Mouse (Mus musculus) kidney, adult 9 months (tissue): Measurements from ENCODE around the gene Gm20388.
A peak's percentile ranks its signal among the peaks of the same experiment; 100 is the strongest.
"Not testable (repeated sequence)": the region's sequence is repeated elsewhere in the genome, so short reads cannot be mapped to it uniquely, and the experiment has no call there.

Experiments
- DNase-seq: peaks from one replicate; pipeline ENCODE4 v3.0.0; 2022

The Gm20388 gene

DNA sequence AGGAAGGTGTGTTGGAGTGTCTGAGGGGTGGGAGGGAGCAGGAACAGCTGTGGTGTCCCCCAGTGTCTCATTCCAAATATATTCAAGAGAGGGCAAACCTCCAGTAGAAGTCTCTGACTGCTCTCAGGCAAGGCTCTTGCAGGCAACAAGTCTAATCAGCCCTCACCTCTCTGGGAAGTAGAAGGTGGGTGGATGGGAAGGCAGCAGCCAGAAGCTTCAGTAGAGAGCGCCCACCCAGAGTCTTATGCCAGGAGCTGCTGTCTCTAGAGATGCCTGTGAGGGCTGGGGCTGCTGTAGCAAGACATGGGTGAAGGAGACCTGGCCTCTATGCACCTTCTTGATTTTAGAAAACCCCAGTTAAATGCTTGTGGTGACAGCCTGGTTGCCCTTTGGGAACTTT, 3317.8 kb downstream of the Gm20388 start:
- no peak for DNase-seq

DNA sequence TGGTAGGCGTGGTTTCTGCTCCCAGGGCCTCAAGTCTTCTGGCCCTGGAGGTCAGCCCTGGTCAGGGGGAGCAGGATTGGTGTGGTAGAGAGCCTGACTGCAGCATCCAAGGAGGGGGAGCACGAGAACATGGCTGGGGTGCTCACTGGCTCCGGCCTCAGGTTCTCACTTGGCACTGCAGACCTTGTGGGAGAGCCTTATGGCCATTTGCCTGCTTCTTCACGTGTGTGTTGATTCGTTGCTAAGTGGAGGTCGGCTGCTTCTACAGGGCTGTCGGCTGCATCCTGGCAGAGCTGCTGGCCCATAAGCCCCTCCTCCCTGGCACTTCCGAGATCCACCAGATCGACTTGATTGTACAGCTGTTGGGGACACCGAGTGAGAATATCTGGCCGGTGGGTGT, 3319.7 kb downstream of the Gm20388 start:
- DNase-seq: not testable (repeated sequence)

DNA sequence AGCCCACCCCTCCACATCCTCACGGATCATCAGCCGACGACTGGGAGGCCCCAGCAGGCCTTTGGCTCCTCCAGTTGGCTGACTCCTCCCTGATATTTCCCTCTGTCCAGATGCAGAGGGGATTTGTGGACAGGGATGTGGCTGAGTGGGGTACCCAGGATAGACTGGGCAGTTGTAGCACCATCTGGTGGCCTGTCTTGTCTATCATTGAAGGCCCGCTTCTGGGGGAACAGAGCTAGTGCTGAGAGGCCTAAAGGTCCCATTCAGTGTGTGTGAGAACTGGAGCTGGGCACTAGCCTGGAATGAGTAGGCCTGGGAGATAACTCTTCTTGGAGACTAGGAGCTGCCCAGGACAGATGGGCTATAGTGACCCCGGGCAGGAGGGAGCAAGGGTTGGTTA, 3321.1 kb downstream of the Gm20388 start:
- no peak for DNase-seq

DNA sequence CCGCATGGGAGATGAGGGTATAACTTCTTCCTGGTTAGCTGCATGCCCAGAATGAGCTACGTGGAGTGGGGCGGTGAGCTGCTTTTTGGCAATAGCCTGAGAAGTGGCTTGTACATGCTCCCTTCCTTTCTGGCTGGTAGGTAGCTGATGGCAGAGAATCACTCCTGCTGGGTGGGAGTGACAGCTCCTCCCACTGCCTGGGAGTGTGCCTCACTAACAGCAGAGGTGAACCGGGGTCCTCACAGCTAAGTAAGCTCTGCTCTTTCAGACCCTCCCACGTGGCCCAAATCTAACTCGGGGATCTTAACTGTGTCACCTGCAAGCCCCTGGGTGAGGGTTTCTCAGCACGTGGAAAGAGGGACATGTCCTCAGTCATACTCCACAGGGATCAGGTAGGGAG, 3321.9 kb downstream of the Gm20388 start:
- no peak for DNase-seq

DNA sequence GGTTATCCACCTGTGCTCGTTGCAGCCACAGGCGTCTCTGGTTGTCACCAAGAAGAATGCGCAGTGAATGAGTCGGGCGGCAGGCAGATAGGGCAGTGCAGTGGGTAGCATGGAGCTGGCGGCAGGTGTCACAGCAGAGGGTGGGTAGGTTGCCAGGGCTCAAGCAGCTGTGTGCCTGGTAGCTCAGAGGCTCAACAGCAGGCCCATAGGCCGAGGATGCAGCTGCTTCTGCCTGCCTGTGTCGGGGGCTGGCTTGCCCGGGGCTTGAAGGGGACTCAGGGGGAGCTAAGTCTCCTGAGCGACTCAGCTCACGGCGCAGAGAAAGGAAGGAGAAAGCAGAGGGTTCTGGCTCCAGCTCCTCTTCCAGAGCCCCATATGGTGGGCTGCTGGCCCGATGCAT, 3322.7 kb downstream of the Gm20388 start:
- no peak for DNase-seq

DNA sequence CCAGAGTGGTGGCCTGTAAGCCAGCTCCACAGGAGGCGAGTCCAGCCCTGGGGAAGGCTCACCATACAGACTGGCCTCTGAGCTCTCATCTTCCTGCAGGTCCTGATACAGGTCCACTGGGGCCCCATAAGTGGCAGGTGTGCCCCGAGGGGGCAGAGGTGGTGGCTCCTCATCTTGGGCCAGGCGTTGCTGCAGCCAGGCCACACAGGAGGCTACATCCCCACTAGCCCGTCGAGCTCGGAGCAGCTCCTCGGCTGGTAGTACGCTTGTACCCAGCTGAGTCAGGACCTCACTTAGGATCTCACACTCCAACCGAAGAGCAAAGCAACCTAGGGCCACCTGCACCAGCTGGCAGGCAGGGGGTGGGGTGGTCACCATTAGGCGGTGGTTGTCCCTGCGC, 3323.1 kb downstream of the Gm20388 start:
- DNase-seq: no peak

DNA sequence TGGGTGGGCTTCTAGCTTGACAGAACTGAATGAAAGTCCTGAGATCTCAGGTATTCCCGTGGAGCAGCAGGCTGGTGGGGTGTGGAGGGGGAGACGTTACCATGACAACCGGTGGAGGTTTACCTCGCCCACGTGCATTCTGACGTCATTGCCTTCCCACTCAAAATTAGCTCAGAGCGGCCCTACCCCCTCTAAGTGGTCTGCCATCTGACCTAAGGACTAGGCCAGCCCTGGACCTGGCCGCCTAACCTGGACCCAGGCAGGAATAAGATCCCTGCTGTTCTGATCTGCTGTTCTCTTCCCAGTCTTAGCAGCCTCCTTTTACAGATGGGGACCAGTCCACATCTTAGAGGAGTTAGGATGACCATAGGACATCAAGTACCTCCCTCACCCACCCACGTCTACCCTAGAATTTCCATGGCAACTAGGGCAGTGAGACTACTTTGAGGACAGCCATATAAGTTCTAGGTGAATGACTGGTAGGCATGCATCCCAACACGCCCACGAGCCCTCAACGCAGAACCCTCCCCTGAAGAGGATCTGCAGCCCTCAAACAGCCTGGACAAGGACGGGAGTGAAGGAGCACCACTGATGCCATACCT, 3324.4 kb downstream of the Gm20388 start:
- no peak for DNase-seq

DNA sequence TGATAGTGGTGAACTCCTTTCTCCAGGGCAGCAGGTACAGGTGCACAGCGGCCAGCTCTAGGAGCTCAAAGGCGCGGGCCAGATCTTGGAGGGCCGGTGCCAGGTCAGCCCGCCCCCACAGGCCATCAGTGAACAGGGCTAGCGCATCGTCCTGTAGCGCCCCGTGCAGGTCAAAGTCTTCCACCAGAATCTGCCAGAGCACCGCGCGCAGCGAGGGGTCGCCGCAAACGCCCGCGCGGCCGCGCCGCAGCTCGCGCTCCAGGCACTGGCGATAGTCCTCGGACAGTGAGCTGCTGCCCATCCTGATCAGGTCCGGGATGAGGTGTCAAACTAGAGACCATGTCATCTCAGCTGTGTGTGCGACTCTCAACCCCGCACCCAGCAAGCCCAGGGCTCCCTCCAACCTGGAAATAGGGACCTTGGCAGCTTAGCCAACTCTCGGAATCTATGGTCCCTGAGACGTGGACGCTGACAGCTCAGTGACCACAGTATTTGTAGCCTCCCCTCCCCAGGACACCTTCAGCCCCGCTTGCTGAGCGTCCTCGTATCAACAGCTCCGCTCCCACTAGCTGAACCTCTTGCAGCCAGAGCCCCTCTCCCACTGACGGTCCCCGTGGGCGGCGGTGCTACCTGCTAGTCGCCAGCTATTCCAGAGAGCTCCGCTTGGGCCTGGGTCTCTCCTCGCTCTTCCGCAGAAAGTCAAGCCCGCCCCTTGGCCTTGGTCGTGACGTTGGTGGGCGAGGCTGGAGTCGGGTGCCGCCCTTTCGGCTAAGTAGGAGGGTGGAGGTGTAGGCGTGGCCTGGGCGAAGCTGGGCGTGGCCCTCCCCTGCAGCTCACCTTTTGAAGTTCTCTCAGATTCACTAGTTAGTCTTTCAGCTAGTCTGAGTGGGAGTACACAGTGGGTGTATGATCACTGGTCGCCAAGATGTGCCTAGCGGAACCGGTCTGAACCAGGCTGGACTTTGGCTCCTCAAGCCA, 3325.2 kb downstream of the Gm20388 start, which contains the start of gene Spata2l:
Gene Spata2l (minus strand): TSS at position 714 of the 978 bp plus-strand sequence.
- peak; percentile 97 for DNase-seq

DNA sequence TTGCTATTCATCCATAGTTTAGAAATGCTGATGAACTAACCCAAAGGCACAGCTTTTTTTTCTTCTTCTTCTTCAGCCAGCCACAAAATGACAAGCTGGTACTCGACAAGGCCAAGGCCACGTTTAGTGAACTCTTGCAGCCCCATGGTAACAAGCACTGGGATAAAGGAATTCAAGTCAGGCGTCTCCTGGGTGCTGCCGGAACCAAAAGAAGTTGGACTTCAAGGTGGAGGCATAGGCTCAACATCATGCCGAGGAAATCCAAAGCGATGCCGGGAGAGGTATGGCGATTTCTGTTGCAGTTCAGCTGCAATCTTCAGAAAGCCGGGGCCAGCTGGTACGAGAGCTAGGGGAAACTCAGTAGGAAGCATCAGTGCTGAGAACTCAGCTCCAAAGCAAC, 3328.8 kb downstream of the Gm20388 start:
- DNase-seq: no peak

DNA sequence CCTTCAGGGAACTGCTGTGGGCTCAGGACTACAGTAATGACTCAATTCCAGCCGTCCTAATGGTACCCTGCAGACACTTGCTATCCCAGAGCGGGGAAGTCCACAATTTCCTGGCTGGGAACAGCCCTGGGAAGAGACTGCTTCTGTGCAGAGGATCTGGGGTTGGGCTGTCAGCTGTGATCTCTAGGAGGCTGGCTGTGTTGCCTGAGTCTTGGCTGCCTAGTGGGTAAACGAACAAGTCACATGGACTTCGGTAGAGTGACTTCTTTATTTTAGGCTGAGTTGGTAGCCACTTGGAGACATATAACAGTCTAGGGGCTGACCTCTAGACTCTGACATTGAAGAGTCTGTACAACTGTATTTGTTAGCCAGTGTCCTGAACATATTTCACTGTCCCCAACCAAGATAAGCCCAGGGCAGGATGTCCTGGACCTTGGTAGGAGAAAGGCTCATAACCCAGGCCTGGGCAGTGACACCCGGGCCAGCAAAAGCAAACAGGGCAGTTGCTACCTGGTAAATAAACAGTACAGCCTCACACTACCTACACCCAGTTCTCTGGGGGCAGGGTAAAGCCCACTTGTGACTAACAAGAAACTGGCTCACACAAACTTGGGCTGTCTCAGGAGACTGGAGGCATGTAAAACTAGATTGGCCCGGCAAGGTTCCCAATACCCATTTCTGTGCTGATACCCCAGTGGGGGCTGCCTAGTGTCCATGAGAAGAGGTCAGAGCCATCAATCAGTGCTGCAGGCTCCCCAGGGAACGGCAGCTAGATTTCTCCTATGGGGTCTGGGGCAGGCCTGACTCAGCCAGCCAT, 3331.7 kb downstream of the Gm20388 start:
- DNase-seq: no peak

DNA sequence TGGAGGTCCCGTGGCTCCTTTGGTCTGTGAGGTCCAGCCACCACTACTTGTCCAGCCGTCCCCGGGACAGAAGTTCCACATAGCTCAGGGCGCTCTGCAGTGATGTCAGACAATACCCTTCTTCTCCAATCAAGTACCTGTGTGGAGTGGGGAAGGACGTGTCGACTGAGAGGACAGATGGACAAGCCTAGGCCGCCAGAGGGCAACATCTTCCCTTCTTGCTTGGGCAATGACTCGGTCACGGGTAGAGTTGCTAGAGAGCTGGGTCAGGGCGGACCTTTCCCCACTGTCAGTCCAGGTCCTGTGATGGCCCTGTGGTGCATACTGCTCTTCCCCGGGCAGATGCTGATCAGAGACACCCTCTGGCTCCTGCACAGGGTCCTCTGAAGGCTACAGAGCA, 3332.4 kb downstream of the Gm20388 start:
- no peak for DNase-seq

DNA sequence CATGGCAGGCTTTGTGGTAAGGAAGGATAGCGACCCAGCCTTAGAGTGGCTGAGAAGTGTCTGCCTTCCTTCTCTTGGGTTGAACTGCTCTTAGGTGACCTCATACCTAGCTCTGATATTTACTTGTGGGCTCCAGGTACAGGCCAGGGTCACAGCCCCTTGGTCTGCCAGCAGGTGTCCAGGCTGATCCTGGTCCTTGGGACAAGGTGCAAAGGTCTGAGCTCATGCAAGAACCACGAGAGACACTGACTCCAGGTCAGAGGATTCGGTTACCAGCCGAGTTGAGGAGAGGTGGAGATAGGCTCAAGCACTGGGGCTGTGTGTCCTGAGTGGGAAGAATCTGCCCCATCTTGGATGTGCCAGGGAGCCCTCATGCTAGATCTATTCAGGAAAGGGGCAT, 3333.7 kb downstream of the Gm20388 start:
- DNase-seq: peak; percentile 83

DNA sequence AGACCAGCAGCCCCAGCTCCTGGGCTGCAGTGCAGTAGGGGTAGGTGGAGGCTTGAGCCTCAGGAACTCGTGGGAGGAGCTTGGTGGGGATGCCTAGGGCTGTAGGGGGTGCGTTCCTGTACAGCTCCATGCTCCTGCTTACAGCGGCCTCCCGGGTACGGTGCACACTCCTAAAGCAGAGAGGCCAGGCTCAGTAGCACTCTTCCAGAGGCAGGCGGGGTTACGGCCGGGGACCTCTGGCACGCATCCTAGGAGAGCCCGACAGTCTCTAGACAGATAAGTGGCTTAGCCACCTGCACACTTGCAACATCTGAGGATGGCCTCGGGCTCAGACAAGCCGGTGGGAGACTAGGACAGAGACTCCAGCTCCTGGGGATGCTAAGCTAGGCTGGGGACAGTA, 3334.9 kb downstream of the Gm20388 start:
- DNase-seq: no peak

DNA sequence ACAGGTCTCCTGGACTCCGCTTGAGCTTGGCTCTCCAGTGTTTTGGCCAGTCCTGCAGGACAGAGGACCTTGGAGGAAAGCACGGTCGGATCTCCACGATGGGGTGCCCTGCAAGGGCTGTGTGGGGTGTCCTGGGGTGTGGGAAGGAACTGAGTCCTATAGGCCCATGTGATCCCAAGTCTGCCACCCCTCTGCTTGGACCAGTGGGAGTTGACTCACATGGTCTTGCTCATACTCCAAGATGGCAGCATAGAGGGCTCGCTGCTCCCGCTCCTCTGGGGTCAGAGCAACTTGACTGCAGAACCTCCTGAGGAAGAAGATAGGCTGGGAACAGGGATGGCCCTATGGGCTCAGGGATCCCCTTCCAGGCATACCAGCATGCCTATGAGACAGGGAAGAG, 3337.1 kb downstream of the Gm20388 start:
- no peak for DNase-seq

DNA sequence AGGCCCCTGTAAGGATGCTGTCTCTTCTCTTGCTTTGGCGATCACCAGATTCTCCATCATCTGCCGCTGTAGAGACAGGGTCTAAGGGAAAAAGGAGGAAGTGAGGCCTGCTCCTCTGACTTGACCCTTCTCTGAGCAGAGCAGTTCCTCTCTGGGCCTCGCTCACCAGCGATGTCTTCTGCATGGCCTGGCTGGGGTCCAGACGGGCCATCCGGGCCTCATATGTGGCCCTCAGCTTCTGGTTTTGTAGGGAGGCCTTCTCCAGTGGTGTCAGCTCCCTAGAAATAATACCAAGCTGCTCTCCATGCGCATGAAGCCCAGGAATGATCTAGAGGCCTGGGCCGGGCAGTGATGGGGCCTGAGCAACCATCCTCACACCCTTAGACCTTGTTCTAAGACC, 3338.0 kb downstream of the Gm20388 start:
- no peak for DNase-seq

DNA sequence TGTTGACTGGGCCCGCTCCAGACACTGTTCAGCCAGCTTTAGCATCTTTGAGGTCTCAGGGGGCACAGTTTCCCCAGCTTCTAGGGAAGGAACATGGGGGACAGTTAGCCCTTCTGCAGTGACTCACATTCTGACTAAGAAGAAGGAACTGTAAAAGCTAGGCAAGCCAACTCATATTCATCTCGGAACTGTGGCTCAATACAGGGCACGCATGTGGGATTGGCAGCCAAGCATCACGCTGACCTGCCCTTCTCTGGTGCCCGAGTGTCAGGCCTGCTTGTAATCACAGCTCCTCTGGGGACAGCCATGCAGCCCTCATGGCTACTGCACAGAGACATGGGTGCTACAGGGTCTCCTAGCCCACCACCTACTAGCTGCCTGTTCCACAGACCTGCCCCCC, 3340.3 kb downstream of the Gm20388 start:
- no peak for DNase-seq

DNA sequence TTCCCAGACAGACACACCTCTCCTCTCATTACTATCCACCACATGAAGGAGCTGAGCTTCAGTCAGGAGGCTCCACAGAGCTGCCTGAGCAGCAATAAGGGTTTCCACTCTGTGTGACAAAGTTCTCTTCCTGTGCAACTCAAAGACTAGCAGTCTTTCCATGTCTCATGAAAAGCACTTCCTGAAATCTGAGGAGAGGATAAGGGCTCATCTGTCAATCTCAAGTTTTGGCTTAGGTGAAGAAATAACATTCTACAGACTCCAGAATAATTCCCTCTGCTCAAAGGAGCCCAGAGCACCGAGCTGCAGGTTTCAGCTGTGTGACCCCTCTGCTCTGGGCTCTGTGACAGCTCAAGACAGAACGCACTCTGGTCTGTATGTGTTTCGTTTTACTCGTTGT, 3342.3 kb downstream of the Gm20388 start:
- no peak for DNase-seq

DNA sequence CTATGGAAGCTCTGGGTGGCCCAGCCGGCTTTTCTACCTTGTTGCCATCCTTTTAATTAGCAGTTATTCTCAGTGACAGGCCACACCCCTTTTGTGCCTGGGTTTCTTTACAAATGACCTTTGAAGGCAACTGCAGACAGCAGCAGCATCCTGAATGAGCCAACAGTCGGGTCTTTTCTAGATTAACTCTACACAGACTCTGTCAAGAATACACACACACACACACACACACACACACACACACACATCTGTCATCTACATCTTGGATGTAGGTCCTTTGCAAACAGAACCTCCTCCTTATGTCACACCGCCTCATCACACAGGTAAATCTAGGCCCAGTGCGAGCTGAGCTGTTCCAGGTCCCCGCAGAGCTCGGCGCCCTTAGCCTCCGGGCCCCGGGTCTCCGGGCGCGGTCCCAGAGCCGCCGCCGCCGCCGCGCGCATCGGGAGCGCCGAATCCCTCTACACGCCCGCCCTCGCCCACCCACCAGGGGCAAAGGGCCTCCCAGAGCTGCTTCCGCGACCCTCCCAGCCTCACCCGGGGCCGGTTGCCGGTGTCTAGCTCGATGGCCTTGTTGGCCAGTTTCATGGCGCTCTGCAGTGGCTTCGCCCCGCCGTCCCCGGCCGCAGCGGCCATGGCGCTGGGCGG, 3342.9 kb downstream of the Gm20388 start:
- peak; percentile 46 for DNase-seq

DNA sequence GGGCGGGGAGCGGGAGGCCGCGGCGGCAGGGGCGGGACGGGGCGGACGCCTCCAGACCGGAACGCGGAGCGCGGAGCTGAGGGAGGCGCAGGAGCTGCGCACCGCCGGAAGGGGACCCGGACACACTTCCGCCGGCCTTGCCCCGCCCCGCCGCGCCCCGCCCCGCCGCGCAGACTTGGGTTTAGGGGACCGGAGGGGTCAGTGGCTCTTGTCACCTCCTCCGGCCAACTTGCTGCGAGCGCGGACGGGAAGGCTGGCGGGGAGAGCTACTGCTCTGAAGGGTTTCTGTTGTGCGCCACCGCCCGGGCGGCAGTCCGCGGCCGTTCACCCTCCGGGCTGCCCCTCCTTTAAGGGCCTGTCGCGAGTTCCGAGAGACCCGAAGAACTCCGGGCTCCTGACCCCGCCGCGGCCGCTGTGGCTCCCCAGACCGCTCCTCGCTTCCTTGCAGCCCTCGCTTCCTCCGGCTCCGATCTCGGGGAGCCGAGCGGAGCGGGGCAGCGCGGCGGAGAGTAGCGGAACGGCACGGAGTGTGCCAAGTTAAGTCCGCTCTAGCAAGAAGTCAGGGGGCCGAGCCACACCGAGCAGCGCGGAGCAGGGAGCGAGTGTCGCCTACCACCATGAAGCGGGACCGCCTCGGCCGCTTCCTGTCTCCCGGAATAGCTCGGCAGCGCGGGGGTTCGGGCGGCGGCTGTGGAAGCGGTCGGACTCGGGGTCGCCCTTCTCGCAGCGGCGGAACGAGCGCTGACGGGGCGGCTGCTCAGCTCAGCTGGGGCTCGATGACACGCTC, 3343.7 kb downstream of the Gm20388 start, which contains the start of the genes Zfp276 and Vps9d1:
Gene Zfp276 (plus strand): TSS at position 97 of the 787 bp plus-strand sequence.
Gene Vps9d1 (minus strand): TSS at position 250 of the 787 bp plus-strand sequence.
- DNase-seq: peak; percentile 80

DNA sequence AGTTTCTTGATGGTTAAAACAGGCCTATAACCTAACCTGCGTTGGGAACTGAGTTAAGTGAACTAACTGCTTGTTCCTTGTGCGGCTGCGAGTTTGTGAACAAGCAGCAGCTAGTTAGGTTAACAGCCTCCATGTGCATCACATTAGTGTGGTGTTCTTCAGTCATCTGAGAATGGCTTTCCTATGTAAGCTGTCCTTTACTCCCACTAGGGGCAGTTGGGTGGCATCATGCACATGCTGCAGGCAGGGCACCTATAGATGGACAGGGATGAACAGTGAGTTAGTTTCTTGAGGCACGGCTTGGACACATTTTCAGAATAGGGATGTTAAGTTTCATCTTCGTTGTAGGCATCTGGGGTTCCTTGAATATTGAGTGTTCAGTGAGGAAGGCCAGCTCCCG, 3344.5 kb downstream of the Gm20388 start:
- DNase-seq: no peak

DNA sequence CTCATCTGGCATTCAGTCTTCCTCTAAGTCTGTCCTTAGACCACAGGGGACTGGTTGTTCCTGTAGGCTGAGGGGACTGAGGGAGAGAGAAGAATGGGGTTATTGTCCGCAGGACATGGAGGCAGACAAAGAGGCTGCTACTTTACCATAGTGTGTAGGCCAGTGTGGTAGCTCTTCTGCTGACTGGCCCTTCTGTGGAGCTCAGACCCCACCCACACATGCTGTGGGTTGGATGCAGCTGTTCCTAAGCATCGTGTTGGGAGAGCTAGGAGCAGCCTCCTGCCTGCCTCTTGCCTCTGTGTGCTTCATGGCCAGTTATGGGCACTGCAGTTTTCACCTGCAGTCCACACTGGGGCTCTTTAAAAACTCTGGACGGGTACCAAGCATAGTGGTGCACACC, 3346.5 kb downstream of the Gm20388 start:
- DNase-seq: no peak

DNA sequence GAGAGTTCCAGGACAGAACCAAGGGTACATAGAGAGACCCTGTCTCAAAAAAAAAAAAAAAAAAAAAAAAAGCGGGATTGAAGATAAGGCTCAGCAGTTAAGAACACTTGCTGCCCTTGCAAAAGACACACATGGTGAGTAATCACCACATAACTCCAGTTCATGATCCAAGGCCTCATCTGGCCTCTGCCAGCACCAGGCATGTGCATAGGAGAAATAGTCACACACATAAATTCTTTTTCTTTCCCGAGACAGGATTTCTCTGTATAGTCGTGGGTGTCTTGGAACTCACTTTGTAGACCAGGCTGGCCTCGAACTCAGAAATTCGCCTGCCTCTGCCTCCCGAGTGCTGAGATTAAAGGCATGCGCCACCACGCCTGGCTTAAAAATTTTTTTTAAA, 3347.0 kb downstream of the Gm20388 start:
- not testable (repeated sequence) for DNase-seq
